Mouse (Mus musculus) left cerebral cortex, postnatal 4 days (tissue): ENCODE results near the gene Arih1. TPM values are rescaled to one million over a fixed set of nuclear protein-coding genes. Genes with fewer than 3 reads are reported as not detected.
"Not testable (repeated sequence)": the region's sequence is repeated elsewhere in the genome, so short reads cannot be mapped to it uniquely, and the experiment has no call there.

Experiments
- DNase-seq: peaks from one replicate; pipeline ENCODE4 v3.0.0-alpha.2; 2022
- intact Hi-C: fragments of 180-260 bp; cut with DNase I; formaldehyde crosslinking; loops from one replicate; pipeline ENCODE4 v1.15.1; 2025
- total RNA-seq, 2 experiments: library from RNA; stranded (reverse); gene quantifications; 2 replicates each; pipeline ENCODE4 v1.2.3; 2021

Arih1 gene
- total RNA-seq, 2 experiments from 2014 or later: 127 to 130 TPM

GRCm38 (mm10) chr9:59464293-59464692 is 22.1 kb downstream of the Arih1 start:
- no peak for DNase-seq
- intact Hi-C loops: no loop called here

- intact Hi-C loops: no loop called here
- DNase-seq: peak; percentile 14
Measured at GRCm38 (mm10) chr9:59458997-59459510, 27.4 kb downstream of the Arih1 start.

GRCm38 (mm10) chr9:59458416-59458815 is 28.0 kb downstream of the Arih1 start:
- intact Hi-C loops: no loop called here
- no peak for DNase-seq

- intact Hi-C loops: no loop called here
Measured at GRCm38 (mm10) chr9:59457671-59458070, 28.7 kb downstream of the Arih1 start.

GRCm38 (mm10) chr9:59455404-59456068 is 30.9 kb downstream of the Arih1 start:
- intact Hi-C loops: no loop called here
- DNase-seq: no peak

More at GRCm38 (mm10) chr9:59457671-59458070, 28.7 kb downstream of the Arih1 start:
- DNase-seq: no peak

GRCm38 (mm10) chr9:59433729-59434128 is 52.7 kb downstream of the Arih1 start:
- no peak for DNase-seq
- intact Hi-C loops: no loop called here

GRCm38 (mm10) chr9:59431626-59432025 is 54.8 kb downstream of the Arih1 start:
- no peak for DNase-seq
- intact Hi-C loops: no loop called here

- DNase-seq: no peak
- intact Hi-C loops: no loop called here
Measured at GRCm38 (mm10) chr9:59420487-59420886, 65.9 kb downstream of the Arih1 start.

GRCm38 (mm10) chr9:59407271-59407670 is 79.1 kb downstream of the Arih1 start:
- intact Hi-C loops: no loop called here

GRCm38 (mm10) chr9:59389086-59389485 is 97.3 kb downstream of the Arih1 start:
- intact Hi-C loops: no loop called here
- no peak for DNase-seq

More at GRCm38 (mm10) chr9:59407271-59407670, 79.1 kb downstream of the Arih1 start:
- DNase-seq: no peak

- intact Hi-C loops: no loop called here
- DNase-seq: no peak
Measured at GRCm38 (mm10) chr9:59388311-59388710, 98.1 kb downstream of the Arih1 start.

GRCm38 (mm10) chr9:59387461-59387860 is 99.0 kb downstream of the Arih1 start:
- DNase-seq: no peak
- intact Hi-C loops: no loop called here

- intact Hi-C loops: no loop called here
- no peak for DNase-seq
Measured at GRCm38 (mm10) chr9:59375626-59376025, 110.8 kb downstream of the Arih1 start.

- DNase-seq: no peak
- intact Hi-C loops: no loop called here
Measured at GRCm38 (mm10) chr9:59369646-59370045, 116.8 kb downstream of the Arih1 start.

- intact Hi-C loops: no loop called here
- no peak for DNase-seq
Measured at GRCm38 (mm10) chr9:59369220-59369619, 117.2 kb downstream of the Arih1 start.

- DNase-seq, intact Hi-C loops: not testable (repeated sequence)
Measured at GRCm38 (mm10) chr9:59360487-59360886, 125.9 kb downstream of the Arih1 start.

GRCm38 (mm10) chr9:59358041-59358440 is 128.4 kb downstream of the Arih1 start:
- intact Hi-C loops: not testable (repeated sequence)

GRCm38 (mm10) chr9:59353253-59353639 is 133.2 kb downstream of the Arih1 start, which contains the start of gene Bbs4:
Gene Bbs4, minus strand, starts transcription at chr9:59353508.
- intact Hi-C loops: no loop called here
- peak; percentile 90 for DNase-seq

More at GRCm38 (mm10) chr9:59358041-59358440, 128.4 kb downstream of the Arih1 start:
- not testable (repeated sequence) for DNase-seq

GRCm38 (mm10) chr9:59352586-59353252 is 133.7 kb downstream of the Arih1 start:
- intact Hi-C loops: no loop called here
- no peak for DNase-seq

- intact Hi-C loops: no loop called here
Measured at GRCm38 (mm10) chr9:59346176-59346575, 140.2 kb downstream of the Arih1 start.

GRCm38 (mm10) chr9:59340002-59340401 is 146.4 kb downstream of the Arih1 start:
- intact Hi-C loops: no loop called here

More at GRCm38 (mm10) chr9:59346176-59346575, 140.2 kb downstream of the Arih1 start:
- DNase-seq: no peak

GRCm38 (mm10) chr9:59339107-59339506 is 147.3 kb downstream of the Arih1 start:
- intact Hi-C loops: no loop called here
- no peak for DNase-seq

More at GRCm38 (mm10) chr9:59340002-59340401, 146.4 kb downstream of the Arih1 start:
- DNase-seq: no peak
